Mouse (Mus musculus): ENCODE data around the gene Gm11116.
"Not testable (repeated sequence)": the region's sequence is repeated elsewhere in the genome, so short reads cannot be mapped to it uniquely, and the experiment has no call there.

Gene Gm11116

GRCm38 (mm10) chr5:88111430-88111829 lies at the start of gene Gm11116:
Gene Gm11116 (minus strand): TSS chr5:88111530.
- no peak for DNase-seq

- DNase-seq, result no peak
Observed at GRCm38 (mm10) chr5:88153999-88154398, 42.7 kb upstream of the Gm11116 start, which contains the start of gene Gm11115. Gene Gm11115 (minus strand): TSS chr5:88154099.

GRCm38 (mm10) chr5:88086256-88086655 lies 25.1 kb downstream of the Gm11116 start, which contains the start of gene Smr2:
Gene Smr2 (plus strand): TSS chr5:88086556.
- not testable (repeated sequence) for DNase-seq

Data from cerebellum, adult 18-20 months (tissue).